Mouse (Mus musculus): Measurements from ENCODE around the gene 4932438A13Rik. TPM values are rescaled to one million over a fixed set of nuclear protein-coding genes. Genes with fewer than 3 reads are reported as not detected.

4932438A13Rik gene
- total and polyA plus RNA-seq, 3 experiments: 2.9 to 152 (median 41.2) TPM

- no peak overlapping the region for H3K4me3 ChIP-seq (ENCODE audit: low read depth, low read length)
- H3K9me3 ChIP-seq (replicated peaks): no peaks in the 10 kb centered on the region
- no peaks in the 10 kb centered on the region for H3K4me1 ChIP-seq (ENCODE audit: insufficient read depth, low read depth, low read length)
- H3K27me3 ChIP-seq (ENCODE audit: insufficient read depth, low read length): no peaks in the 10 kb centered on the region
- TF ChIP-seq TAL1 (conservative IDR thresholded peaks at IDR 0.05; ENCODE audit: low read depth, low read length) (no peak), CTCF (IDR thresholded peaks at IDR 0.05; ENCODE audit: low read depth, low read length) (no peak), POLR2AphosphoS5 (IDR thresholded peaks at IDR 0.05; ENCODE audit: insufficient replicate concordance, low read depth, low read length) (no peak), GATA2 (IDR thresholded peaks at IDR 0.05; ENCODE audit: borderline replicate concordance, low read depth, low read length) (no peak)
- H3K36me3 ChIP-seq (replicated peaks): peaks cover 38% of the 10 kb centered on the region
- ATAC-seq (ENCODE audit: extremely low read depth, insufficient number of reproducible peaks, low FRiP score, poor library complexity, severe bottlenecking) (no peak), DNase-seq (ENCODE audit: low spot score) (no peak)
These were observed 80.8 kb downstream of the 4932438A13Rik start for GRCm38 (mm10) chr3:36943706-36944105.

GRCm38 (mm10) chr3:37037979-37038378 is 175.1 kb downstream of the 4932438A13Rik start:
- DNase-seq (ENCODE audit: low spot score) (no peak), ATAC-seq (ENCODE audit: extremely low read depth, insufficient number of reproducible peaks, low FRiP score, poor library complexity, severe bottlenecking) (no peak)
- Histone ChIP-seq H3K27me3 (ENCODE audit: insufficient read depth, low read length) (no peaks in the 10 kb centered on the region), H3K4me3 (ENCODE audit: low read depth, low read length) (no peak overlapping the region), H3K9me3 (replicated peaks) (no peaks in the 10 kb centered on the region), H3K36me3 (replicated peaks) (peaks cover 46% of the 10 kb centered on the region), H3K4me1 (ENCODE audit: insufficient read depth, low read depth, low read length) (no peaks in the 10 kb centered on the region)
- no peak for TF ChIP-seq POLR2AphosphoS5 (IDR thresholded peaks at IDR 0.05; ENCODE audit: insufficient replicate concordance, low read depth, low read length)
- TF ChIP-seq CTCF (IDR thresholded peaks at IDR 0.05; ENCODE audit: low read depth, low read length): no peak
- TF ChIP-seq GATA1 (IDR thresholded peaks at IDR 0.05; ENCODE audit: borderline replicate concordance, low read length): no peak
- TF ChIP-seq GATA2 (IDR thresholded peaks at IDR 0.05; ENCODE audit: borderline replicate concordance, low read depth, low read length): no peak
- TF ChIP-seq TAL1 (conservative IDR thresholded peaks at IDR 0.05; ENCODE audit: low read depth, low read length): no peak

GRCm38 (mm10) chr3:37039811-37040210 is 176.9 kb downstream of the 4932438A13Rik start:
- ATAC-seq (ENCODE audit: extremely low read depth, insufficient number of reproducible peaks, low FRiP score, poor library complexity, severe bottlenecking) (no peak), DNase-seq (ENCODE audit: low spot score) (no peak)
- Histone ChIP-seq H3K27me3 (ENCODE audit: insufficient read depth, low read length) (no peaks in the 10 kb centered on the region), H3K4me3 (ENCODE audit: low read depth, low read length) (no peak overlapping the region), H3K4me1 (ENCODE audit: insufficient read depth, low read depth, low read length) (no peaks in the 10 kb centered on the region), H3K9me3 (replicated peaks) (no peaks in the 10 kb centered on the region), H3K36me3 (replicated peaks) (peaks cover 50% of the 10 kb centered on the region)
- no peak for TF ChIP-seq GATA2 (IDR thresholded peaks at IDR 0.05; ENCODE audit: borderline replicate concordance, low read depth, low read length)
- TF ChIP-seq GATA1 (IDR thresholded peaks at IDR 0.05; ENCODE audit: borderline replicate concordance, low read length): no peak
- TF ChIP-seq CTCF (IDR thresholded peaks at IDR 0.05; ENCODE audit: low read depth, low read length): no peak
- TF ChIP-seq TAL1 (conservative IDR thresholded peaks at IDR 0.05; ENCODE audit: low read depth, low read length): no peak
- no peak for TF ChIP-seq POLR2AphosphoS5 (IDR thresholded peaks at IDR 0.05; ENCODE audit: insufficient replicate concordance, low read depth, low read length)

GRCm38 (mm10) chr3:37051491-37051890 is 188.6 kb downstream of the 4932438A13Rik start:
- Histone ChIP-seq H3K4me3 (ENCODE audit: low read depth, low read length) (no peak overlapping the region), H3K9me3 (replicated peaks) (no peaks in the 10 kb centered on the region), H3K36me3 (replicated peaks) (peaks cover 23% of the 10 kb centered on the region), H3K27me3 (ENCODE audit: insufficient read depth, low read length) (no peaks in the 10 kb centered on the region), H3K4me1 (ENCODE audit: insufficient read depth, low read depth, low read length) (no peaks in the 10 kb centered on the region)
- TF ChIP-seq TAL1 (conservative IDR thresholded peaks at IDR 0.05; ENCODE audit: low read depth, low read length) (no peak), GATA1 (IDR thresholded peaks at IDR 0.05; ENCODE audit: borderline replicate concordance, low read length) (no peak), GATA2 (IDR thresholded peaks at IDR 0.05; ENCODE audit: borderline replicate concordance, low read depth, low read length) (no peak), CTCF (IDR thresholded peaks at IDR 0.05; ENCODE audit: low read depth, low read length) (no peak), POLR2AphosphoS5 (IDR thresholded peaks at IDR 0.05; ENCODE audit: insufficient replicate concordance, low read depth, low read length) (no peak)
- ATAC-seq (ENCODE audit: extremely low read depth, insufficient number of reproducible peaks, low FRiP score, poor library complexity, severe bottlenecking): no peak
- no peak for DNase-seq (ENCODE audit: low spot score)

- no peaks in the 10 kb centered on the region for H3K36me3 ChIP-seq (replicated peaks)
- no peak for DNase-seq (ENCODE audit: low spot score)
- no peaks in the 10 kb centered on the region for H3K27me3 ChIP-seq (ENCODE audit: insufficient read depth, low read length)
- H3K4me3 ChIP-seq (ENCODE audit: low read depth, low read length): no peak within 1 kb of the TSS
- H3K9me3 ChIP-seq (replicated peaks): no peaks in the 10 kb centered on the region
- no peak for ATAC-seq (ENCODE audit: extremely low read depth, insufficient number of reproducible peaks, low FRiP score, poor library complexity, severe bottlenecking)
- TF ChIP-seq GATA1 (IDR thresholded peaks at IDR 0.05; ENCODE audit: borderline replicate concordance, low read length) (no peak), GATA2 (IDR thresholded peaks at IDR 0.05; ENCODE audit: borderline replicate concordance, low read depth, low read length) (no peak), POLR2AphosphoS5 (IDR thresholded peaks at IDR 0.05; ENCODE audit: insufficient replicate concordance, low read depth, low read length) (no peak), TAL1 (conservative IDR thresholded peaks at IDR 0.05; ENCODE audit: low read depth, low read length) (no peak), CTCF (IDR thresholded peaks at IDR 0.05; ENCODE audit: low read depth, low read length) (no peak)
- H3K4me1 ChIP-seq (ENCODE audit: insufficient read depth, low read depth, low read length): no peaks in the 10 kb centered on the region
These were observed 200.5 kb downstream of the 4932438A13Rik start, which contains the start of gene Adad1 for GRCm38 (mm10) chr3:37063406-37063805. Gene Adad1 (plus strand): TSS chr3:37063527.

- Histone ChIP-seq H3K36me3 (replicated peaks) (no peaks in the 10 kb centered on the region), H3K9me3 (replicated peaks) (peaks cover 3% of the 10 kb centered on the region; the same call in 1 of the 2 replicates), H3K4me1 (ENCODE audit: insufficient read depth, low read depth, low read length) (no peaks in the 10 kb centered on the region), H3K4me3 (ENCODE audit: low read depth, low read length) (no peak overlapping the region), H3K27me3 (ENCODE audit: insufficient read depth, low read length) (peaks cover 4% of the 10 kb centered on the region; the same call in 1 of the 2 replicates)
- no peak for ATAC-seq (ENCODE audit: extremely low read depth, insufficient number of reproducible peaks, low FRiP score, poor library complexity, severe bottlenecking)
- no peak for DNase-seq (ENCODE audit: low spot score)
- TF ChIP-seq TAL1 (conservative IDR thresholded peaks at IDR 0.05; ENCODE audit: low read depth, low read length): no peak
- TF ChIP-seq GATA2 (IDR thresholded peaks at IDR 0.05; ENCODE audit: borderline replicate concordance, low read depth, low read length): no peak
- TF ChIP-seq CTCF (IDR thresholded peaks at IDR 0.05; ENCODE audit: low read depth, low read length): no peak
- TF ChIP-seq POLR2AphosphoS5 (IDR thresholded peaks at IDR 0.05; ENCODE audit: insufficient replicate concordance, low read depth, low read length): no peak
- TF ChIP-seq GATA1 (IDR thresholded peaks at IDR 0.05; ENCODE audit: borderline replicate concordance, low read length): no peak
These were observed 210.3 kb downstream of the 4932438A13Rik start for GRCm38 (mm10) chr3:37073211-37073610.

All from G1E (cell line).